Mouse (Mus musculus) ES-E14 (cell line): Measurements from ENCODE around the gene Prr7.

ENCODE experiments used
- CHD2 ChIP-seq: IDR thresholded peaks from 2 replicates; pipeline ENCODE4 v1.6.1; 2014; ENCODE audit warnings: mild to moderate bottlenecking, low read depth, low read length, inconsistent platforms
- HCFC1 ChIP-seq: IDR thresholded peaks from 2 replicates; pipeline ENCODE4 v1.6.1; 2012; ENCODE audit warnings: low read length, inconsistent platforms, borderline replicate concordance; ENCODE audit not compliant: insufficient read depth
- MAFK ChIP-seq: IDR thresholded peaks from 2 replicates; pipeline ENCODE4 v1.6.1; 2014; ENCODE audit warnings: mild to moderate bottlenecking, low read depth, low read length, inconsistent platforms; ENCODE audit not compliant: insufficient read depth
- ZC3H11A ChIP-seq: IDR thresholded peaks from 2 replicates; pipeline ENCODE4 v1.6.1; 2012; ENCODE audit warnings: low read depth, mild to moderate bottlenecking, inconsistent platforms, low read length, borderline replicate concordance
- ZNF384 ChIP-seq: IDR thresholded peaks from 2 replicates; pipeline ENCODE4 v1.6.1; 2012; ENCODE audit warnings: low read depth, low read length, inconsistent platforms

DNA sequence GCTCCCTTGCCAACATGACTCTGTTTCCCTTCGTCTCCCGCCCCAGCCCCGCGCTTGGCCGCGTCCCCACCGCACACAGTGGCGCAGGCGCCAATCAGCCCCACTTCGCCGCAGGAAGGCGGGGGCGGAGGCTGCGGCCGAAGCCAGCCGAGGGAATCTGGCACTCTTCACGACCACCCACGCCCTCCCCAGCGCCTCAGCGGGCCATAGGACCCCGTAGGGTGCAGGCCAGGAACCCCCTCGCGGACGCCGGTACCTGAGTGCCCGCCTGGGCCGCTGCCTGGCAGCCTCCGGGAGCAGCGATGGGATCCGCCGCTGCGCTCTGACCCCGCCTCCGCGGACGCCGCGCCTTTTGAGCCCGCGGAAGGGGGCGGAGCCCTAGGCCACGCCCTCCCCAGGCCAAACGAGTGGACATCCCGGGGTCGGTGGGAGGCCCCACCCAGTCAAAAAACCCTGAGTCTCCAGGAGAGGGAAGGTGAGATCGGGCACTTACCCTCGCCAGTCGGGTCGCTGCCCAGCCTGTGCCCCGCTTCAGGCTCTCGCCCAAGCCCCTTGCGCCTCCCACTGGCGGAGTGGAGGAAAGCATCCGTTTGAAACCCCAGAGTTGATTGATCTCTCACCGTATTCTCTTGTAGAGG lies 49.2 kb downstream of the Prr7 start, which contains the start of gene Pdlim7:
- TF ChIP-seq HCFC1 (peak; percentile 60; the same call in 1 of the 2 replicates), MAFK (no peak), ZC3H11A (no peak), ZNF384 (no peak), CHD2 (no peak)
